Mouse (Mus musculus): Measurements from ENCODE around the gene Adarb2.

GRCm38 (mm10) chr13:8664615-8665240, 462.1 kb downstream of the Adarb2 start:
- TF ChIP-seq CTCF (IDR thresholded peaks at IDR 0.05; ENCODE audit: low read depth), result no peak
- no peak for TF ChIP-seq EP300 (IDR thresholded peaks at IDR 0.05; ENCODE audit: low read depth)
